Comparison of ENCODE assay signal across 20 mouse cellular contexts in genomic region chr19:4517483-4517882, GRCm38 (mm10). TPM values are rescaled to one million over a fixed set of nuclear protein-coding genes. Genes with fewer than 3 reads are reported as not detected.
DNase-seq lines count a peak whose midpoint lies in the region; TF ChIP-seq lines count a peak whose summit lies in the region.
"Had no signal": no experiment of that assay in that cellular context is flagged by ENCODE, and none has a peak within 500 bp of the region (broad histone marks: within the 10 kb centered on the region; RNA-seq: fewer than 3 reads in every experiment).

No protein-coding gene starts in this region.

- no peak for TF ChIP-seq POLR2A in CH12.LX (IDR thresholded peaks at IDR 0.05; ENCODE audit: low read depth, low read length)
- no peak for TF ChIP-seq POLR2A in embryonic fibroblast, embryonic 13.5 days (IDR thresholded peaks at IDR 0.05; ENCODE audit: low read depth, low read length)

- in situ Hi-C loops in CH12.LX (cut with MboI; ENCODE audit: low pct_ligation_motif_present, low pct_unique_long_range_greater_than_20kb, low sequenced_read_pairs), result no loop called here

- no peaks in the 10 kb centered on the region for H3K79me2 ChIP-seq in CH12.LX (replicated peaks; ENCODE audit: control insufficient read depth, extremely low read depth, insufficient read depth, poor library complexity, severe bottlenecking)

- peaks cover 3 to 50% of the 10 kb centered on the region in 2 experiments for H3K4me1 ChIP-seq in CH12.LX (ENCODE audit: control insufficient read depth in 1 of 2, insufficient read depth in 2 of 2)
- peaks cover 24% of the 10 kb centered on the region for H3K4me1 ChIP-seq in embryonic fibroblast, embryonic 13.5 days (ENCODE audit: control insufficient read depth, insufficient read depth, low read length)

- H3K9ac ChIP-seq in CH12.LX (ENCODE audit: insufficient read depth, low read depth), result no peak overlapping the region
- H3K9ac ChIP-seq: limb, embryonic 15.5 days; lung, embryonic 14.5 days had no signal

- peak overlapping the region; percentile 33; the same call in 1 of the 2 replicates for H3K4me3 ChIP-seq in gastrocnemius, adult 2 months
- no peak overlapping the region for H3K4me3 ChIP-seq in CH12.LX (replicated peaks in 1 of 3; ENCODE audit: low read depth in 2 of 3, low read length in 2 of 3, poor library complexity in 1 of 3)
- H3K4me3 ChIP-seq in embryonic fibroblast, embryonic 13.5 days (ENCODE audit: insufficient read depth, low read length), result no peak overlapping the region
- H3K4me3 ChIP-seq: erythroblast, embryonic 14.5 days; limb, embryonic 15.5 days had no signal

- DNase-seq in gastrocnemius, adult 2 months, result peak; percentile 62
- DNase-seq in gastrocnemius, postnatal 4 days (ENCODE audit: low spot score in 2 of 2), result no peak
- peak; percentile 52 for DNase-seq in CH12.LX (ENCODE audit: extremely low read depth)
- peak; percentile 60 for DNase-seq in adipocyte (ENCODE audit: low spot score)
- no peak for DNase-seq in spleen, postnatal 4 days (ENCODE audit: low spot score in 2 of 2)
- DNase-seq in lung, postnatal 10 days, result no peak
- DNase-seq: cerebellum, adult 11-12 months; lung, embryonic 14.5 days; right cerebral cortex, postnatal 14 days had no signal

- TF ChIP-seq RAD21 in CH12.LX (IDR thresholded peaks at IDR 0.05; ENCODE audit: low read depth, low read length), result no peak

- 0 out of 2 replicates have a peak, but pooled peaks have one; percentile 29 for TF ChIP-seq EP300 in CH12.LX (IDR thresholded peaks at IDR 0.05; ENCODE audit: low read length)

- no peaks in the 10 kb centered on the region for H3K9me3 ChIP-seq in CH12.LX (replicated peaks; ENCODE audit: low read length)
- H3K9me3 ChIP-seq: limb, embryonic 15.5 days had no signal

- H3K36me3 ChIP-seq in CH12.LX (replicated peaks in 1 of 2; ENCODE audit: control insufficient read depth in 1 of 2, insufficient read depth in 1 of 2, low read length in 1 of 2), result no peaks in the 10 kb centered on the region
- H3K36me3 ChIP-seq: limb, embryonic 15.5 days had no signal

- dilution Hi-C loops in CH12.LX (cut with MboI; ENCODE audit: extremely low pct_ligation_motif_present, extremely low pct_unique_long_range_greater_than_20kb, low sequenced_read_pairs), result no loop called here

- H3K27me3 ChIP-seq in CH12.LX (replicated peaks), result no peaks in the 10 kb centered on the region
- H3K27me3 ChIP-seq: limb, embryonic 15.5 days had no signal

- intact Hi-C loops in gastrocnemius, adult 2 months (cut with DNase I), result no loop called here

- peak overlapping the region; percentile 81 for H3K27ac ChIP-seq in gastrocnemius, adult 2 months
- H3K27ac ChIP-seq in CH12.LX (ENCODE audit: insufficient read depth, low read depth), result no peak overlapping the region
- H3K27ac ChIP-seq in embryonic fibroblast, embryonic 13.5 days (ENCODE audit: insufficient read depth, low read length), result peak overlapping the region; percentile 78
- H3K27ac ChIP-seq: limb, embryonic 15.5 days had no signal

- no peak for TF ChIP-seq CTCF in gastrocnemius, adult 2 months (IDR thresholded peaks at IDR 0.05)
- TF ChIP-seq CTCF in CH12.LX (conservative IDR thresholded peaks at IDR 0.05 in 1 of 2, IDR thresholded peaks at IDR 0.05 in 1 of 2; ENCODE audit: low read depth in 2 of 2, low read length in 2 of 2), result no peak
- no peak for TF ChIP-seq CTCF in embryonic fibroblast, embryonic 13.5 days (IDR thresholded peaks at IDR 0.05; ENCODE audit: borderline replicate concordance, insufficient read depth, low read length)

- H3K4me2 ChIP-seq in CH12.LX (ENCODE audit: insufficient read depth, low read depth, poor library complexity, severe bottlenecking), result no peak overlapping the region
- H3K4me2 ChIP-seq: limb, embryonic 15.5 days; lung, embryonic 14.5 days had no signal

TF ChIP-seq in CH12.LX, 34 proteins besides CTCF, POLR2A, EP300 and RAD21:
- TF ChIP-seq MAFK (IDR thresholded peaks at IDR 0.05; ENCODE audit: insufficient replicate concordance, low read length) (peak; percentile 81; the same call in 1 of the 2 replicates), MYC (IDR thresholded peaks at IDR 0.05; ENCODE audit: low read depth, low read length) (no peak), ZC3H11A (IDR thresholded peaks at IDR 0.05; ENCODE audit: low read depth, low read length) (no peak), ZNF384 (IDR thresholded peaks at IDR 0.05; ENCODE audit: low read depth, low read length) (no peak), HCFC1 (IDR thresholded peaks at IDR 0.05; ENCODE audit: low read depth, low read length) (no peak), BHLHE40 (IDR thresholded peaks at IDR 0.05; ENCODE audit: low read depth, low read length) (peak; percentile 23; the same call in 1 of the 2 replicates), MAZ (IDR thresholded peaks at IDR 0.05; ENCODE audit: low read depth, low read length) (no peak), UBTF (IDR thresholded peaks at IDR 0.05; ENCODE audit: low read depth, low read length) (no peak), MAX (IDR thresholded peaks at IDR 0.05; ENCODE audit: low read length) (no peak), USF1 (IDR thresholded peaks at IDR 0.05; ENCODE audit: low read depth, low read length) (no peak), TBP (conservative IDR thresholded peaks at IDR 0.05; ENCODE audit: low read depth, low read length) (no peak), POLR2AphosphoS2 (IDR thresholded peaks at IDR 0.05; ENCODE audit: low read depth, low read length) (no peak), ETS1 (conservative IDR thresholded peaks at IDR 0.05; ENCODE audit: low read depth, low read length) (0 out of 2 replicates have a peak, but pooled peaks have one; percentile 21)

RNA-seq across cellular contexts. Expression of gene Pcx, which starts 7.2 kb away (rescaled TPM):
- 100 to 1,000 TPM in 1 of 2 experiments, 10 to 100 TPM in 1; 94.6 to 119 TPM for total RNA-seq in gastrocnemius, adult 2 months (2021)
- total RNA-seq in gastrocnemius, postnatal 4 days (2021), result 10 to 100 TPM; 22.7 to 34.8 TPM
- 9.2 and 10.7 TPM in 2 replicates for total RNA-seq in CH12.LX (2012; rRNA removed)
- total RNA-seq in CH12.LX (2014; rRNA removed), result 7.3 and 7.7 TPM in 2 replicates
- polyA plus RNA-seq in CH12.LX (2012; ENCODE audit: insufficient read length, low read depth), result 13.6 and 14.2 TPM in 2 replicates
- polyA plus RNA-seq in embryonic fibroblast, embryonic 13.5 days (2011; ENCODE audit: insufficient read length, low read depth, missing spikeins), result 16.4 and 17.3 TPM in 2 replicates

RNA-seq across cellular contexts. Expression of gene 2010003K11Rik, which starts 19.1 kb away (rescaled TPM):
- not detected for total RNA-seq in gastrocnemius, adult 2 months (2021)
- under 1 TPM in 1 of 2 experiments, not detected in 1; 0.23 TPM for total RNA-seq in gastrocnemius, postnatal 4 days (2021)
- total RNA-seq in CH12.LX (2012; rRNA removed), result not detected in 2 replicates
- total RNA-seq in CH12.LX (2014; rRNA removed), result not detected in 2 replicates
- polyA plus RNA-seq in CH12.LX (2012; ENCODE audit: insufficient read length, low read depth), result not detected in 2 replicates
- not detected in 2 replicates for polyA plus RNA-seq in embryonic fibroblast, embryonic 13.5 days (2011; ENCODE audit: insufficient read length, low read depth, missing spikeins)
- total RNA-seq: hematopoietic stem cell, adult 5-6 weeks; layer of hippocampus, adult 8-10 months; left cerebral cortex, postnatal 10 days; midbrain, postnatal 0 days had no signal
- polyA plus RNA-seq: cortical plate, adult 2 months; erythroblast, embryonic 14.5 days; forebrain, embryonic 16.5 days; heart, embryonic 14.5 days; limb, embryonic 15.5 days; lung, embryonic 14.5 days; midbrain, postnatal 0 days; neural tube, embryonic 11.5 days had no signal

RNA-seq across cellular contexts. Expression of gene Syt12, which starts 40.2 kb away (rescaled TPM):
- total RNA-seq in gastrocnemius, adult 2 months (2021), result 1 to 10 TPM; 6.8 to 7.6 TPM
- total RNA-seq in gastrocnemius, postnatal 4 days (2021), result 1 to 10 TPM in 1 of 2 experiments, under 1 TPM in 1; 0.86 to 1.0 TPM
- 0.04 and 0.17 TPM in 2 replicates for total RNA-seq in CH12.LX (2012; rRNA removed)
- not detected in 2 replicates for total RNA-seq in CH12.LX (2014; rRNA removed)
- polyA plus RNA-seq in CH12.LX (2012; ENCODE audit: insufficient read length, low read depth), result 0.16 and 0.50 TPM in 2 replicates
- 1.4 and 1.9 TPM in 2 replicates for polyA plus RNA-seq in embryonic fibroblast, embryonic 13.5 days (2011; ENCODE audit: insufficient read length, low read depth, missing spikeins)
- total RNA-seq: hematopoietic stem cell, adult 5-6 weeks had no signal
- polyA plus RNA-seq: erythroblast, embryonic 14.5 days had no signal

Comparison
In these comparisons a context has a peak if more than half of its experiments do, and no peak if none do; other contexts are left out.
1. DNase-seq: peak in gastrocnemius, adult 2 months (single experiment), CH12.LX (single experiment) and adipocyte (single experiment); none in gastrocnemius, postnatal 4 days (0 of 2), spleen, postnatal 4 days (0 of 2) and lung, postnatal 10 days (single experiment).